ENCODE assay signal across 9 mouse cellular contexts in the genomic region with DNA sequence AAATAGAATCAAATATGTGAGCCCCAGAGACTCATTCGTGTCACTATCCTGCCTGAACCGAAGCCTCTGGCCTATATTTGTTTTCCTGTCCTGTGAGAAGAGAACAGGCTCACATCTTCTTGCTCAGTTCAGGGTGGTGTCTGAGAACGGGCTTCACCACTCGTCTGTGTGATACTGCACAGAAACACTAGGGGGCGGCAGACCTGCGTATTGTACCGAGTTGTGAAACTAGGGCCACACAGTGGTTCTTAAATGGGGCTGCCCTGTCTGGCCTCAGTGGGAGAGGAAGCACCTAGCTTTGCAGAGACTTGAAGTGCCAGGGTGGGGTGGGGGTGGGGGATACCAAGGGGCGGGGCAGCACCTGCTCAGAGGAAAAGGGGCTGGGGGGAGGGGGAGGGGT. TPM values are rescaled to one million over a fixed set of nuclear protein-coding genes. Genes with fewer than 3 reads are reported as not detected.
A peak's percentile ranks its signal among the peaks of the same experiment; 100 is the strongest.
DNase-seq lines count a peak whose midpoint lies in the region; ATAC-seq and TF ChIP-seq lines count a peak whose summit lies in the region.
"Had no signal": no experiment of that assay in that cellular context is flagged by ENCODE, and none has a peak within 500 bp of the region (broad histone marks: within the 10 kb centered on the region; RNA-seq: fewer than 3 reads in every experiment).

No protein-coding gene starts in this region.

- no peak for TF ChIP-seq POLR2A in embryonic fibroblast, embryonic 13.5 days (IDR thresholded peaks at IDR 0.05; ENCODE audit: low read depth, low read length)

- no peak overlapping the region for H3K27ac ChIP-seq in embryonic fibroblast, embryonic 13.5 days (ENCODE audit: insufficient read depth, low read length)
- H3K27ac ChIP-seq in heart, embryonic 12.5 days (ENCODE audit: poor library complexity, severe bottlenecking) = no peak overlapping the region
- H3K27ac ChIP-seq in kidney, postnatal 0 days = no peak overlapping the region
- H3K27ac ChIP-seq in liver, embryonic 11.5 days (ENCODE audit: low read depth, low read length) = no peak overlapping the region
- H3K27ac ChIP-seq in neural tube, embryonic 12.5 days = no peak overlapping the region
- no peak overlapping the region for H3K27ac ChIP-seq in stomach, postnatal 0 days (replicated peaks)

- WGBS in heart, embryonic 12.5 days = 8% methylated on average over 8 of the region's 8 CpGs
- WGBS in kidney, postnatal 0 days = 5% methylated on average over 7 of the region's 8 CpGs
- 8% methylated on average over 8 of the region's 8 CpGs for WGBS in liver, embryonic 11.5 days
- WGBS in neural tube, embryonic 12.5 days = 14% methylated on average over 8 of the region's 8 CpGs
- 2% methylated on average over 7 of the region's 8 CpGs for WGBS in stomach, postnatal 0 days

- TF ChIP-seq EP300 in stomach, postnatal 0 days (optimal IDR thresholded peaks at IDR 0.05) = no peak

- no peak overlapping the region for H3K9ac ChIP-seq in heart, embryonic 12.5 days
- H3K9ac ChIP-seq in kidney, postnatal 0 days (ENCODE audit: low read depth, low read length) = no peak overlapping the region
- H3K9ac ChIP-seq in liver, embryonic 11.5 days (ENCODE audit: low read depth, low read length) = no peak overlapping the region
- no peak overlapping the region for H3K9ac ChIP-seq in neural tube, embryonic 12.5 days
- H3K9ac ChIP-seq in stomach, postnatal 0 days (ENCODE audit: low read length) = no peak overlapping the region

- DNase-seq in CD4-positive helper T cell, adult 2 months (ENCODE audit: low read depth, low spot score) = peak; percentile 79
- DNase-seq in adrenal gland, postnatal 4 days (ENCODE audit: low spot score in 2 of 2) = peak; percentile 62 to 74
- DNase-seq in kidney, postnatal 0 days (ENCODE audit: low spot score) = peak; percentile 85
- peak; percentile 76 for DNase-seq in liver, embryonic 11.5 days (ENCODE audit: low spot score)
- peak; percentile 85 for DNase-seq in stomach, postnatal 0 days (ENCODE audit: low spot score)

- ATAC-seq in heart, embryonic 12.5 days (ENCODE audit: insufficient number of reproducible peaks, low FRiP score) = peak; percentile 55; the same call in 1 of the 2 replicates
- peak; percentile 77 for ATAC-seq in kidney, postnatal 0 days (replicated peaks; ENCODE audit: low FRiP score, low read depth)
- ATAC-seq in liver, embryonic 11.5 days (replicated peaks; ENCODE audit: low FRiP score) = peak; percentile 58
- peak; percentile 71 for ATAC-seq in neural tube, embryonic 12.5 days (ENCODE audit: low FRiP score, low read depth)
- peak; percentile 83 for ATAC-seq in stomach, postnatal 0 days (ENCODE audit: low FRiP score, low TSS enrichment)

- no peaks in the 10 kb centered on the region for H3K9me3 ChIP-seq in heart, embryonic 12.5 days (replicated peaks)
- no peaks in the 10 kb centered on the region for H3K9me3 ChIP-seq in kidney, postnatal 0 days (replicated peaks; ENCODE audit: low read length)
- H3K9me3 ChIP-seq in liver, embryonic 11.5 days (ENCODE audit: control insufficient read depth, low read length) = no peaks in the 10 kb centered on the region
- H3K9me3 ChIP-seq in neural tube, embryonic 12.5 days = no peaks in the 10 kb centered on the region
- no peaks in the 10 kb centered on the region for H3K9me3 ChIP-seq in stomach, postnatal 0 days (ENCODE audit: control insufficient read depth, low read length)

- no peaks in the 10 kb centered on the region for H3K36me3 ChIP-seq in heart, embryonic 12.5 days
- no peaks in the 10 kb centered on the region for H3K36me3 ChIP-seq in kidney, postnatal 0 days (ENCODE audit: insufficient read depth, low read length)
- no peaks in the 10 kb centered on the region for H3K36me3 ChIP-seq in liver, embryonic 11.5 days (ENCODE audit: control insufficient read depth, insufficient read depth, low read length)
- H3K36me3 ChIP-seq in neural tube, embryonic 12.5 days = no peaks in the 10 kb centered on the region
- no peaks in the 10 kb centered on the region for H3K36me3 ChIP-seq in stomach, postnatal 0 days (ENCODE audit: control insufficient read depth, insufficient read depth, low read length)

- no peak overlapping the region for H3K4me3 ChIP-seq in embryonic fibroblast, embryonic 13.5 days (ENCODE audit: insufficient read depth, low read length)
- H3K4me3 ChIP-seq in heart, embryonic 12.5 days = no peak overlapping the region
- H3K4me3 ChIP-seq in kidney, postnatal 0 days (replicated peaks; ENCODE audit: low read depth, low read length) = no peak overlapping the region
- H3K4me3 ChIP-seq in liver, embryonic 11.5 days (ENCODE audit: low read depth, low read length) = no peak overlapping the region
- no peak overlapping the region for H3K4me3 ChIP-seq in neural tube, embryonic 12.5 days
- no peak overlapping the region for H3K4me3 ChIP-seq in stomach, postnatal 0 days (ENCODE audit: low read depth, low read length)
- H3K4me3 ChIP-seq: erythroblast, embryonic 14.5 days had no signal

- H3K27me3 ChIP-seq in heart, embryonic 12.5 days (replicated peaks) = no peaks in the 10 kb centered on the region
- H3K27me3 ChIP-seq in kidney, postnatal 0 days (ENCODE audit: insufficient read depth, low read length) = no peaks in the 10 kb centered on the region
- no peaks in the 10 kb centered on the region for H3K27me3 ChIP-seq in liver, embryonic 11.5 days (replicated peaks; ENCODE audit: control insufficient read depth, insufficient read depth, low read length)
- no peaks in the 10 kb centered on the region for H3K27me3 ChIP-seq in neural tube, embryonic 12.5 days (replicated peaks)
- no peaks in the 10 kb centered on the region for H3K27me3 ChIP-seq in stomach, postnatal 0 days (ENCODE audit: control insufficient read depth, insufficient read depth, low read length)

- 0 out of 2 replicates have a peak, but pooled peaks cover 2% of the 10 kb centered on the region for H3K4me1 ChIP-seq in embryonic fibroblast, embryonic 13.5 days (ENCODE audit: control insufficient read depth, insufficient read depth, low read length)
- peaks cover 20% of the 10 kb centered on the region for H3K4me1 ChIP-seq in heart, embryonic 12.5 days (replicated peaks)
- H3K4me1 ChIP-seq in kidney, postnatal 0 days (replicated peaks; ENCODE audit: insufficient read depth, low read length) = no peaks in the 10 kb centered on the region
- H3K4me1 ChIP-seq in liver, embryonic 11.5 days (replicated peaks; ENCODE audit: control insufficient read depth, insufficient read depth, low read length) = no peaks in the 10 kb centered on the region
- H3K4me1 ChIP-seq in neural tube, embryonic 12.5 days = no peaks in the 10 kb centered on the region
- H3K4me1 ChIP-seq in stomach, postnatal 0 days (replicated peaks; ENCODE audit: control insufficient read depth, insufficient read depth) = no peaks in the 10 kb centered on the region

- no peak overlapping the region for H3K4me2 ChIP-seq in heart, embryonic 12.5 days
- no peak overlapping the region for H3K4me2 ChIP-seq in kidney, postnatal 0 days (ENCODE audit: low read length)
- H3K4me2 ChIP-seq in liver, embryonic 11.5 days = no peak overlapping the region
- H3K4me2 ChIP-seq in neural tube, embryonic 12.5 days (replicated peaks) = no peak overlapping the region
- no peak overlapping the region for H3K4me2 ChIP-seq in stomach, postnatal 0 days (replicated peaks; ENCODE audit: low read depth)

- peak; percentile 81; the same call in 1 of the 2 replicates for TF ChIP-seq CTCF in embryonic fibroblast, embryonic 13.5 days (IDR thresholded peaks at IDR 0.05; ENCODE audit: borderline replicate concordance, insufficient read depth, low read length)
- peak; percentile 86 for TF ChIP-seq CTCF in kidney, postnatal 0 days (IDR thresholded peaks at IDR 0.05; ENCODE audit: low read depth)
- peak; percentile 93 for TF ChIP-seq CTCF in stomach, postnatal 0 days (IDR thresholded peaks at IDR 0.05; ENCODE audit: low read depth)

RNA-seq across cellular contexts. Expression of a gene that starts 42.5 kb away (rescaled TPM):
- total RNA-seq in adrenal gland, postnatal 4 days (2021) = under 1 TPM; 0.34 to 0.79 TPM
- 0.83 TPM in 1 of 2 replicates, not detected in the other for polyA plus RNA-seq in embryonic fibroblast, embryonic 13.5 days (2011; ENCODE audit: insufficient read length, low read depth, missing spikeins)
- 0.51 TPM in 1 of 2 replicates, not detected in the other for polyA plus RNA-seq in heart, embryonic 12.5 days (2016; fragmentation: Nextera tagmentation; extraction: Ambion mirVana)
- 0.99 and 1.6 TPM in 2 replicates for polyA plus RNA-seq in kidney, postnatal 0 days (2015; fragmentation: Nextera tagmentation; extraction: Ambion mirVana)
- 0.38 and 0.53 TPM in 2 replicates for polyA plus RNA-seq in liver, embryonic 11.5 days (2014; fragmentation: Nextera tagmentation; extraction: Ambion mirVana)
- polyA plus RNA-seq in neural tube, embryonic 12.5 days (2016; fragmentation: Nextera tagmentation; extraction: Ambion mirVana) = 0.19 and 0.27 TPM in 2 replicates
- 18.7 and 25.9 TPM in 2 replicates for polyA plus RNA-seq in stomach, postnatal 0 days (2015; fragmentation: Nextera tagmentation; extraction: Ambion mirVana)
- polyA plus RNA-seq: erythroblast, embryonic 14.5 days had no signal
